Mouse (Mus musculus): ENCODE measurements around the gene Cdkl2. TPM values are rescaled to one million over a fixed set of nuclear protein-coding genes. Genes with fewer than 3 reads are reported as not detected.

Gene Cdkl2
- 7.9 TPM for polyA plus RNA-seq (2014; fragmentation: Illumina TruSeq; extraction: RNeasy Lipid Tissue Mini Kit (QIAGEN cat#74804); ENCODE audit: low read depth, low replicate concordance)

DNA sequence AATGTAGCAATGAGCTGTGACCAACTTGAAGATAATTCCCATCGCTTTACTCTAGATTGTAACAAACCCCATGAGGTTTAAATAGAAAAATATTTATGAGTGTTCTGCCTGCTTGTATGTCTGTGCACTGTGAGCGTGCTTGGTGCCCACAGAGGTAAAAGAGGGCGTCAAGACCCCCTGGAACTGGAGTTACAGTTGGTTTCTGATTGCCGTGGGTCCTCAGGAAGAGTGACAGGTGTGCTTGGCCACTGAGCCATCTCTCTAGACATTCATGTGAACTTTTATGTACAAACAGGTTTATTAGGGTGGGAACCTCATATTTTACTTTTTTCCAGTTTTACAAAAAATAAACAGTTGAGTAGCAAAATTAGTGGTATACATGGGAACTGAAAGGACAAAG is at the start of gene Cdkl2:
Gene Cdkl2 (minus strand): TSS at position 101 of the 400 bp plus-strand sequence.

DNA sequence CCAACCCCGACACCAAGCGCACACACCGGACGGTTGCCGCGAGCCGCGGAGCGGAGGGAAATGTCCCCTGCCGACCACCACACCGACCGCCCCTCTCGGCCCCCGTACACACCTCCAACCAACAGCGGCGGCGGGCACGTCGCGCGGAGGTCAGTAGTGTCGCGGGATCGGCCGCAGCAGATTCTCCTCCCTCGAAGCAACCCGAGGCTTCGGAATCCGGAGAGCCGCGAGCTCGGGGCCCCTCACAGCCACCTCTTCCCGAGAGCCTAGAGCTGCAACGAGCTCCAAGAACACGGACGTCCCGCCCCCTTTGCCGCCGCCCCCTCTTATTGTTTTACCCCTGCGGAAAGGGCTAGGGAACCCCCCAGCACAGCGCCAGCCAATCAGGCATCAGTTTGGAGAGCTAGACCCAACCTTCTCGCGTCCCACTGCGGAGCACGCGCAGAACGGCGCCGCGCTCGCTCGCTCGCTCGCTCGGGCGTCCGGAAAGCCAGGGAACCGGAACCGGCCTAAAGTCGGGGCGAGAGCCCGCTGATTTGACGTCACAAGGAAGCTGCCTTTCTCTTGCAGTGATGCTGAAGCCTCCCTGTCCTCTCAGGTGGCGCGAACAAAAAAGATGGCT is 39.8 kb upstream of the Cdkl2 start, which contains the start of gene G3bp2:
Gene G3bp2 (minus strand): TSS at position 303 of the 622 bp plus-strand sequence.

GRCm38 (mm10) chr5:91987236-91987635 is 56.4 kb downstream of the Cdkl2 start, which contains the start of gene Odaph:
TSS of gene Odaph (plus strand) at chr5:91987475.

GRCm38 (mm10) chr5:91962639-91963440 is 80.8 kb downstream of the Cdkl2 start, which contains the start of gene Rchy1:
TSS of gene Rchy1 (minus strand) at chr5:91963068.

Other genes with a start within 250 kb of the Cdkl2 start
- gene Rchy1, start 80.8 kb downstream of the Cdkl2 start, polyA plus RNA-seq (2014; fragmentation: Illumina TruSeq; extraction: RNeasy Lipid Tissue Mini Kit (QIAGEN cat#74804); ENCODE audit: low read depth, low replicate concordance), result 52.6 TPM
- not detected for gene Odaph, start 56.4 kb downstream of the Cdkl2 start, polyA plus RNA-seq (2014; fragmentation: Illumina TruSeq; extraction: RNeasy Lipid Tissue Mini Kit (QIAGEN cat#74804); ENCODE audit: low read depth, low replicate concordance)
- 97.6 TPM for gene G3bp2, start 39.8 kb upstream of the Cdkl2 start, polyA plus RNA-seq (2014; fragmentation: Illumina TruSeq; extraction: RNeasy Lipid Tissue Mini Kit (QIAGEN cat#74804); ENCODE audit: low read depth, low replicate concordance)
- 109 TPM for gene Uso1, start 94.1 kb upstream of the Cdkl2 start, polyA plus RNA-seq (2014; fragmentation: Illumina TruSeq; extraction: RNeasy Lipid Tissue Mini Kit (QIAGEN cat#74804); ENCODE audit: low read depth, low replicate concordance)
- gene U90926, start 171.5 kb upstream of the Cdkl2 start, polyA plus RNA-seq (2014; fragmentation: Illumina TruSeq; extraction: RNeasy Lipid Tissue Mini Kit (QIAGEN cat#74804); ENCODE audit: low read depth, low replicate concordance), result not detected
- gene Ppef2, start 212.4 kb upstream of the Cdkl2 start, polyA plus RNA-seq (2014; fragmentation: Illumina TruSeq; extraction: RNeasy Lipid Tissue Mini Kit (QIAGEN cat#74804); ENCODE audit: low read depth, low replicate concordance), result not detected
- gene Naaa, start 234.3 kb upstream of the Cdkl2 start, polyA plus RNA-seq (2014; fragmentation: Illumina TruSeq; extraction: RNeasy Lipid Tissue Mini Kit (QIAGEN cat#74804); ENCODE audit: low read depth, low replicate concordance), result 2.5 TPM